Comparison of ENCODE assay signal across 16 mouse cellular contexts in the genomic region with DNA sequence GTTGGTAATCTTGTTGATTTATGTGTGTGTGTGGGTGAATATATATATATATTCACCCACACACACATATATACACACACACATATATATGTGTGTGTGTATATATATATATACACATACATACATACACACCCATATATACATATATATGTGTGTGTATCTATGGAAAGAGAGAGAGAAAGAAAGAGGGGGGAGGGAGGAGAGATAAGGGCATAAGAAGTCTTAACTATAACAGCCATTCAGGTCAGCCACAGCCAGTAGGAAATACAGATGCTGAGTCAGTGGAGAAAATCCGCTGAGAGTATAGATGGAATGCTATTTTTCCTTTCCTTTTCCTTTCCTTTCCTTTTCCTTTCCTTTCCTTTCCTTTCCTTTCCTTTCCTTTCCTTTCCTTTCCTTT.
"Had no signal": no experiment of that assay in that cellular context is flagged by ENCODE, and none has a peak within 500 bp of the region (broad histone marks: within the 10 kb centered on the region; RNA-seq: fewer than 3 reads in every experiment).

No protein-coding gene starts in this region.

- H3K9me3 ChIP-seq: intestine, embryonic 15.5 days; kidney, embryonic 15.5 days; limb, embryonic 10.5 days; limb, embryonic 13.5 days; lung, embryonic 15.5 days; midbrain, embryonic 10.5 days; midbrain, embryonic 13.5 days had no signal

- H3K27ac ChIP-seq: intestine, embryonic 15.5 days; kidney, embryonic 15.5 days; limb, embryonic 10.5 days; limb, embryonic 13.5 days; lung, embryonic 15.5 days; midbrain, embryonic 10.5 days; midbrain, embryonic 13.5 days had no signal

- H3K4me3 ChIP-seq: intestine, embryonic 15.5 days; limb, embryonic 13.5 days; lung, embryonic 15.5 days; megakaryocyte, embryonic 14.5 days had no signal

- ATAC-seq: intestine, embryonic 15.5 days; midbrain, embryonic 16.5 days had no signal

- H3K27me3 ChIP-seq: intestine, embryonic 15.5 days; kidney, embryonic 15.5 days; limb, embryonic 13.5 days; lung, embryonic 15.5 days; megakaryocyte, embryonic 14.5 days; midbrain, embryonic 13.5 days had no signal

- H3K9ac ChIP-seq: intestine, embryonic 15.5 days; kidney, embryonic 15.5 days; limb, embryonic 13.5 days; lung, embryonic 15.5 days had no signal

- H3K4me1 ChIP-seq: megakaryocyte, embryonic 14.5 days had no signal

- H3K4me2 ChIP-seq: intestine, embryonic 15.5 days; lung, embryonic 15.5 days had no signal

- DNase-seq: kidney, adult 11 months; kidney, adult 8-10 months; kidney, postnatal 10 days; lung, postnatal 10 days; lung, postnatal 36 days; thymus, adult 18-20 months; thymus, postnatal 36 days had no signal

- H3K36me3 ChIP-seq: intestine, embryonic 15.5 days; kidney, embryonic 15.5 days; limb, embryonic 10.5 days; limb, embryonic 13.5 days; lung, embryonic 15.5 days; midbrain, embryonic 10.5 days; midbrain, embryonic 13.5 days had no signal
